Mouse (Mus musculus): ENCODE measurements around the gene Kcna7.

DNA sequence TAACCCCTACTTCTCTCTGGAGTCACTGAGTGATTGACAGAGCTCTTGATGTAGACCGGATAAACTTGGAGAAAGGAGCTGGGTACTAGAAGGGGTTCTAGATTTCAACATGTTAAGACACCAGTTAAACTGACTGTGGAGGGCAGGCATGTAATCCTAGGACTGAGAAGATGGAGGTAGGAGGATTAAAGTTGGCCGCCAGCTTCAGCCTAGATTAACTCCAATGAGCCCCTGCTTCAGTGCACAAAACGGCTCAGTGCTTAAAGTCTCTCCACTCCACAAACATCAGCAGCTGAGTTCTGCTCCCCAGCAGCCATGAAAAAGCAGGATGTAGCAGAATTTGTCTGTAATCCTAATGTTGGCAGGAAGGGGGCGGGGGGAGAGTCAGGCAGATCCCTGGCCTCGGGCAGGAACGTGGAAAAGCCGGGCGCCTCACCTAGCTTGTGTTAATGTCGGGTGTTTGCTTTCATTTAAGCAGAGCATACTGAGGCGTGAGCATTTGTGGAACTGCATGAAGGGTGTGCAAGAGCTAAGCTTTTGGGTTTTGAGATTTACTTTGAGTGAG lies 3.9 kb upstream of the Kcna7 start:
- TF ChIP-seq CTCF (conservative IDR thresholded peaks at IDR 0.05 in 1 of 2, IDR thresholded peaks at IDR 0.05 in 1 of 2; ENCODE audit: low read depth in 2 of 2, low read length in 2 of 2) (no peak), EP300 (IDR thresholded peaks at IDR 0.05; ENCODE audit: low read length) (no peak), TCF12 (IDR thresholded peaks at IDR 0.05; ENCODE audit: low read depth, low read length) (no peak), BHLHE40 (IDR thresholded peaks at IDR 0.05; ENCODE audit: low read depth, low read length) (no peak), TBP (conservative IDR thresholded peaks at IDR 0.05; ENCODE audit: low read depth, low read length) (no peak), MAZ (IDR thresholded peaks at IDR 0.05; ENCODE audit: low read depth, low read length) (no peak), POLR2A (IDR thresholded peaks at IDR 0.05; ENCODE audit: low read depth, low read length) (no peak), USF1 (IDR thresholded peaks at IDR 0.05; ENCODE audit: low read depth, low read length) (no peak), MXI1 (IDR thresholded peaks at IDR 0.05; ENCODE audit: low read depth, low read length) (no peak), ZNF384 (IDR thresholded peaks at IDR 0.05; ENCODE audit: low read depth, low read length) (no peak), E2F4 (IDR thresholded peaks at IDR 0.05; ENCODE audit: insufficient replicate concordance, low read depth, low read length) (no peak), KAT2A (IDR thresholded peaks at IDR 0.05; ENCODE audit: insufficient replicate concordance, low read length) (no peak)
